Mouse (Mus musculus) lung, embryonic 14.5 days (tissue): Measurements from ENCODE around the gene Camk2g. TPM values are rescaled to one million over a fixed set of nuclear protein-coding genes. Genes with fewer than 3 reads are reported as not detected.

Experiments used
- ATAC-seq: fragments of 200-750 bp; cut with Nextera tagmentation; 2 replicates; pipeline ENCODE4 v1.8.0; 2017; ENCODE audit warnings: mild to moderate bottlenecking, moderate TSS enrichment, moderate library complexity; ENCODE audit not compliant: insufficient read depth
- DNase-seq: peaks from one replicate; pipeline ENCODE4 v3.0.0-alpha.2; 2015
- H3K27ac ChIP-seq: fragments of 300-500 bp; sonication (generic); 2 replicates; pipeline ENCODE4 v1.5.1; 2014; ENCODE audit warnings: low read depth, mild to moderate bottlenecking, moderate library complexity
- H3K27me3 ChIP-seq: fragments of 300-500 bp; sonication (generic); 2 replicates; pipeline ENCODE4 v1.6.1; 2014; ENCODE audit warnings: low read length, control low read depth; ENCODE audit not compliant: insufficient read depth
- H3K36me3 ChIP-seq: fragments of 300-500 bp; sonication (generic); 2 replicates; pipeline ENCODE4 v1.6.1; 2014; ENCODE audit warnings: control low read depth; ENCODE audit not compliant: insufficient read depth
- H3K4me1 ChIP-seq: fragments of 300-500 bp; sonication (generic); 2 replicates; pipeline ENCODE4 v1.6.1; 2014; ENCODE audit warnings: antibody characterized with exemption, control low read depth; ENCODE audit not compliant: insufficient read depth
- H3K4me2 ChIP-seq: fragments of 300-500 bp; sonication (generic); 2 replicates; pipeline ENCODE4 v1.6.1; 2014; ENCODE audit warnings: mild to moderate bottlenecking
- H3K4me3 ChIP-seq: fragments of 300-500 bp; sonication (generic); 2 replicates; pipeline ENCODE4 v1.5.1; 2014; ENCODE audit warnings: low read depth, low read length
- H3K9ac ChIP-seq: fragments of 300-500 bp; sonication (generic); 2 replicates; pipeline ENCODE4 v1.6.1; 2014
- H3K9me3 ChIP-seq: fragments of 300-500 bp; sonication (generic); 2 replicates; pipeline ENCODE4 v1.6.1; 2016; ENCODE audit warnings: low read depth, low read length, control low read depth
- CTCF ChIP-seq: IDR thresholded peaks from 2 replicates; pipeline ENCODE4 v1.5.1; 2016; ENCODE audit warnings: antibody characterized with exemption, low read depth
- WGBS: fragments of 180-500 bp; shearing (Covaris S2); extraction: QIAGEN DNeasy Blood & Tissue Kit; methylation state at CpG from one replicate; pipeline ENCODE4 v1.1.7; 2014; 5-methylcytosine and 5-hydroxymethylcytosine counted together
- polyA plus RNA-seq: library from polyadenylated mRNA; unstranded; fragments of >200 nt; fragmentation: Nextera tagmentation; extraction: Ambion mirVana; gene quantifications from 2 replicates; pipeline ENCODE4 v1.2.1, GENCODE M21; 2014

Gene Camk2g
- polyA plus RNA-seq, 1 experiment from 2014 or later = 46.3 TPM

DNA sequence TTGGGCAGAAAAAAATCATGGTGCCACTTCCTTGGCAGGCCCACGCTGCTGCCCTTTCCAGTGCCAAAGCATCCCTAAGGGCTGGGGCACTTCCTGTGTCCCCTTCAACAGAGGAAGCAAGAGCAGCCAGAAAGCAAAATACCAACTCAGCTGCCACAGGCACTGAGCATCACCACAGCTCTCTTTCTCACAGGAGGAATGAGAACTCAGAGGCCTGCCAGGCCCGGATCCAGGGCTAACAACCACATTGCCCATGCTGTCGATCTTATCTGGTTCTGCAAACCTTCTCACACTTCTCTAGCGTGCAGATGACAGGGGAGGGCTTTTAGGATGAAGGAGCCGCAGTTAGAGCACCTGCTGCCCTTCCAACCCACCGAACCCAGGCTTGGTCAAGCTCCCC lies 21.1 kb downstream of the Camk2g start:
- H3K9ac ChIP-seq = no peak overlapping the region
- H3K27me3 ChIP-seq = no peaks in the 10 kb centered on the region
- no peak for DNase-seq
- H3K27ac ChIP-seq = no peak overlapping the region
- no peak for TF ChIP-seq CTCF
- no peaks in the 10 kb centered on the region for H3K9me3 ChIP-seq
- H3K4me2 ChIP-seq = no peak overlapping the region
- no peak for ATAC-seq
- WGBS = 58% methylated on average over 6 of the region's 6 CpGs
- H3K4me1 ChIP-seq = 0 out of 2 replicates have a peak, but pooled peaks cover 2% of the 10 kb centered on the region
- H3K4me3 ChIP-seq = no peak overlapping the region
- peaks cover 39% of the 10 kb centered on the region for H3K36me3 ChIP-seq

DNA sequence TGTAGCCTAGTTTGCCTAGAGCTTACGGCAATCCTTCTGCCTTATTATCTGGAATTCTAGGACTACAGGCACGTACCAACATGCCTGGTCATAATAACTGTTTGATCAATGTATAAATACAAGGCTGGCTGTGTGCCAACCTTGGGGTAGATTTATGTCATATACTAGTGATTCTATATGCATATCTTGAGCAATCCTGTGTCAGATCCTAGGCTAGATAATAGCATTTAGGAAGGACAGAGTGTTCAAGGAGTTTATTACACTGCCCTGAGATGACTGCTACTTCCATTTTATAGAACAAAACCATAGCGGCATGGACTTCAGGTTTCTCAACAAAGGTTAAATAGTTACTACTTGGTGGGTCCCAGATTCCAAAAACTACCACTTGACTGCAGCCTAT lies 21.9 kb downstream of the Camk2g start:
- Histone ChIP-seq H3K4me1 (0 out of 2 replicates have a peak, but pooled peaks cover 2% of the 10 kb centered on the region), H3K9ac (no peak overlapping the region), H3K4me2 (no peak overlapping the region), H3K27me3 (no peaks in the 10 kb centered on the region), H3K27ac (no peak overlapping the region), H3K9me3 (no peaks in the 10 kb centered on the region), H3K36me3 (peaks cover 32% of the 10 kb centered on the region), H3K4me3 (no peak overlapping the region)
- DNase-seq (no peak), ATAC-seq (no peak)
- 65% methylated on average over 3 of the region's 3 CpGs for WGBS
- no peak for TF ChIP-seq CTCF

DNA sequence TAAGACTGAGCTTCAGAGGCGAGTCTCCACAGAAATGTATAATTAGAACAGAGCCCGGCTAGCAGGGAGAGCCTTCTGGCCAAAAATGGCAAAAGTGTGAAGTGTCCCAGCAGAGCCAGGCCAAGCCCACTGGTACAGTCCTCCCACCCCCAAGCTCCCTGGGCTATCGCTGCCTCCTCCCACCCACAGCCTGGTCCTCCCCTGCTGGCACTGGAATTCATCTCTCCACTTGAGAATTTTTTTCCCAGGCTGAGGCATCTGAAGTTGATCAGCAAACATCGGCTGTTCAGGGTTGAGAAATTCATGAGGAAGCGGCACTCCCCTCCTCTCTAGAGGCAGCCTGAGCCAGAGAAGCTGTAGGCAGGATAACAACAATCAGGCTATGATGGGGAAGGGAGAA lies 25.3 kb downstream of the Camk2g start:
- Histone ChIP-seq H3K4me2 (no peak overlapping the region), H3K9me3 (no peaks in the 10 kb centered on the region), H3K27me3 (no peaks in the 10 kb centered on the region), H3K9ac (no peak overlapping the region), H3K36me3 (peaks cover 48% of the 10 kb centered on the region), H3K4me1 (0 out of 2 replicates have a peak, but pooled peaks cover 2% of the 10 kb centered on the region), H3K27ac (peak overlapping the region; percentile 78; the same call in 1 of the 2 replicates), H3K4me3 (no peak overlapping the region)
- DNase-seq (peak; percentile 80), ATAC-seq (peak; percentile 83)
- no peak for TF ChIP-seq CTCF
- 43% methylated on average over 5 of the region's 5 CpGs for WGBS

DNA sequence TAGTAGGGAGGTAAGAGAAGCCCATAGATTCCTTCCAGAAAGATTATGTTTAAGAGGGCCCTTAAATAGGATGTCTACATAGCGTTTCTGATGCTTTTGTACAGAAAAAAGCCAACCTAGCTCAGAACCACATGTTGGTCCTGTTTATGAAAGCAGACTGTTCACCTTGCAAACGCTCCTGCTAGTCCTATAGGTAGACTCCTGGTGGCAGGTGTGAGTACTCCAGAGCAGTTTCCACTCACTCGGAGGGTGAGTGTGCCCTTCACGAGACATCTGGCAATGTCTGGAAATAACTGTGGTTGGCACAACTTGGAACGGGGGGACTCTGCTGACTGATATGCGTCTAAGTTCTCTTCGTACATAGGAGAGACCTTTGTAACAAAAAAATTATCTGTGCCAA lies 26.0 kb downstream of the Camk2g start:
- H3K9ac ChIP-seq = no peak overlapping the region
- H3K4me1 ChIP-seq = 0 out of 2 replicates have a peak, but pooled peaks cover 2% of the 10 kb centered on the region
- no peak for DNase-seq
- H3K27ac ChIP-seq = peak overlapping the region; percentile 78
- no peaks in the 10 kb centered on the region for H3K9me3 ChIP-seq
- WGBS = 74% methylated on average over 7 of the region's 7 CpGs
- H3K27me3 ChIP-seq = no peaks in the 10 kb centered on the region
- peak; percentile 32; the same call in 1 of the 2 replicates for TF ChIP-seq CTCF
- no peak overlapping the region for H3K4me3 ChIP-seq
- no peak overlapping the region for H3K4me2 ChIP-seq
- H3K36me3 ChIP-seq = peaks cover 54% of the 10 kb centered on the region
- ATAC-seq = no peak

DNA sequence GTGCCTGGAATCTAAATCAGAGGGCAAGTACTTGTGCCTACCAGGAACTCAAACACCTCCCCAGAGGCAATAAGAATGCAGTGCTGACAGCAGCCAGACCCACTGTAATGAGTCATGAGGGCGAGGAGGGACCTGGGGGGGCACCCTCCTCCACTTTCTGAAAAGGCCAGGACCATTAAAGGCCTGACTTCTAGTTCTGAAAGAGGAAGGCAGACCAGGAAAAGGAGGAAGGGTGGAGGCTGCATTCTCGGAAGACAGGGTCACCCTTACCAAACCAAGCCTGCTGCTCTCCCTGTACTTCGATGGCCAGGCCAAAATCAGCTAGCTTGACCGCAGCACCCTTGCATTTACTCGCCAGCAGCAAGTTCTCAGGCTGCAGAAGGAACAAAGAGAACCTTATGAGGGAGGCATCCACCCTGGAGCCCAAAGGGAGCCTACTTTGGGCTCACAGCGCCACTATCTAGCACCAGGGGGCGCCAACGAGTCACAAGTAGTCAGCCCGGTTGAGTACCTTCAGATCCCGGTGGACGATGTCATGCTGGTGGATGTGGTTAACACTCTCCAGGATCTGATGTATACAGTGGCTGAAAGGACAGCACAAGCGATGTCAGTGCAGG lies 28.1 kb downstream of the Camk2g start:
- DNase-seq (peak; percentile 94), ATAC-seq (peak; percentile 50; the same call in 1 of the 2 replicates)
- H3K4me1 ChIP-seq = 0 out of 2 replicates have a peak, but pooled peaks cover 2% of the 10 kb centered on the region
- H3K27me3 ChIP-seq = no peaks in the 10 kb centered on the region
- TF ChIP-seq CTCF = peak; percentile 96
- peaks cover 70% of the 10 kb centered on the region for H3K36me3 ChIP-seq
- WGBS = 26% methylated on average over 12 of the region's 12 CpGs
- H3K4me2 ChIP-seq = no peak overlapping the region
- H3K9me3 ChIP-seq = no peaks in the 10 kb centered on the region
- no peak overlapping the region for H3K9ac ChIP-seq
- no peak overlapping the region for H3K4me3 ChIP-seq
- no peak overlapping the region for H3K27ac ChIP-seq

DNA sequence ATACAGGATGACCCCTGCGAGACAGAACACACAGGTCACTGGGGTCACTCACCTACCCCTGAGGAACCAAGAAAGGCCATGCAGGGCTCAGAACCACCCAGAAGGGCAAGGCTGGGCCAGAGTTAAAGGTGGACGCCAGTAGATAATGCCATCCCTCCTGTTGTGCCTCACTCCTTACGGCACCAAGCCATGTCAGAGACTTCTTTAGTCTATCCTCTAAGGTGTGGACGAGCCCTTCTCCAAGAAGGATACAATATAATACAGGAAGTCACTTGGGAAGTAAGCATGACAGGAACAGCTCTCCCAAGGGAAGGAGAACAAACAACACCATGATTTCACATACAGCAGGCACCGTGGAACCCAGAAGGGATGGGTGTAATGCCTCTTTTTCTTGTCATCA lies 28.9 kb downstream of the Camk2g start:
- no peak overlapping the region for H3K4me2 ChIP-seq
- no peak overlapping the region for H3K4me3 ChIP-seq
- ATAC-seq = no peak
- no peak overlapping the region for H3K9ac ChIP-seq
- TF ChIP-seq CTCF = no peak
- no peak for DNase-seq
- H3K4me1 ChIP-seq = 0 out of 2 replicates have a peak, but pooled peaks cover 2% of the 10 kb centered on the region
- no peak overlapping the region for H3K27ac ChIP-seq
- no peaks in the 10 kb centered on the region for H3K27me3 ChIP-seq
- no peaks in the 10 kb centered on the region for H3K9me3 ChIP-seq
- 88% methylated on average over 5 of the region's 5 CpGs for WGBS
- H3K36me3 ChIP-seq = peaks cover 71% of the 10 kb centered on the region

DNA sequence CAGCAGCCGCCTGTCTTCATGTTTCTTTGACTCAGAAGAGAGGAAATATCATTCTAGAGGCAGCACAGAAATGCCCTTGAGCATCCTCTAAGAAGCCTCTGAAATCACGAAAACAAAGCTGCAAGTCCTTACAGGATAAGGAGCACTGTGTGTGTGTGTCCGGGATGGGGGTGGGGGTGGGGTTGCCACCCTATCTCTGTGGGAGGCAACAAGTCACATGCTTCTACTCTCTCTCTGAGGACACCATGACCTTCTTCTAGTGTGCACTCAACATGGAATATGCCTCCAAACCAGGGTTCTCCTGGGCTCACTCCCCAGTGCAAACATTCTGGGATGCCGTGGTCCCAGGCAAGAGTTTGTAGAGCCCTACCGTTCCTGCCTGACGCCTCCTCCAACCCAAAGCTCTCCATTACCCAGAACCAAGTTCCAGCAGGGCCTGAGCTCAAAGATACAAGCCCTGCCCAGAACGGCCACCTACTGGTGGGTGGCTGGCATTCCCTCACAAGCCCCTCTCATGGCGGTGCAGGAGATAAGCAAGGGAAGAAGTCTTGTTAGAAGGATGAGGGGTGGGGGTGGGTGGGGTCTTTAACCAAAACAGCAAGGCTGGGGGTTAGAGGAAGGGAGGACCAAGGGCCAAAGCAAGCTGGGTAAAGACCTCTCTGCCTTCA lies 35.0 kb downstream of the Camk2g start:
- 71% methylated on average over 8 of the region's 8 CpGs for WGBS
- Histone ChIP-seq H3K36me3 (peaks cover 90% of the 10 kb centered on the region), H3K9me3 (no peaks in the 10 kb centered on the region), H3K4me1 (no peaks in the 10 kb centered on the region), H3K27ac (no peak overlapping the region), H3K4me2 (no peak overlapping the region), H3K4me3 (no peak overlapping the region), H3K9ac (no peak overlapping the region), H3K27me3 (no peaks in the 10 kb centered on the region)
- TF ChIP-seq CTCF = peak; percentile 25; the same call in 1 of the 2 replicates
- no peak for ATAC-seq
- DNase-seq = no peak
